Mouse (Mus musculus): ENCODE data around the gene Hnrnpab.

Gene Hnrnpab

GRCm38 (mm10) chr11:51565062-51565461, 41.6 kb downstream of the Hnrnpab start:
- DNase-seq (ENCODE audit: low spot score in 2 of 2) = no peak

GRCm38 (mm10) chr11:51563276-51563675, 43.4 kb downstream of the Hnrnpab start:
- no peak for DNase-seq (ENCODE audit: low spot score in 2 of 2)

- DNase-seq (ENCODE audit: low spot score in 2 of 2) = no peak
These were observed 51.6 kb downstream of the Hnrnpab start for GRCm38 (mm10) chr11:51555066-51555465.

GRCm38 (mm10) chr11:51554590-51554989, 52.1 kb downstream of the Hnrnpab start:
- no peak for DNase-seq (ENCODE audit: low spot score in 2 of 2)

GRCm38 (mm10) chr11:51552091-51552490, 54.6 kb downstream of the Hnrnpab start:
- DNase-seq (ENCODE audit: low spot score in 2 of 2) = no peak

GRCm38 (mm10) chr11:51551253-51551652, 55.4 kb downstream of the Hnrnpab start:
- DNase-seq (ENCODE audit: low spot score in 2 of 2) = no peak
